Mouse (Mus musculus): ENCODE results near the gene Grtp1.

DNA sequence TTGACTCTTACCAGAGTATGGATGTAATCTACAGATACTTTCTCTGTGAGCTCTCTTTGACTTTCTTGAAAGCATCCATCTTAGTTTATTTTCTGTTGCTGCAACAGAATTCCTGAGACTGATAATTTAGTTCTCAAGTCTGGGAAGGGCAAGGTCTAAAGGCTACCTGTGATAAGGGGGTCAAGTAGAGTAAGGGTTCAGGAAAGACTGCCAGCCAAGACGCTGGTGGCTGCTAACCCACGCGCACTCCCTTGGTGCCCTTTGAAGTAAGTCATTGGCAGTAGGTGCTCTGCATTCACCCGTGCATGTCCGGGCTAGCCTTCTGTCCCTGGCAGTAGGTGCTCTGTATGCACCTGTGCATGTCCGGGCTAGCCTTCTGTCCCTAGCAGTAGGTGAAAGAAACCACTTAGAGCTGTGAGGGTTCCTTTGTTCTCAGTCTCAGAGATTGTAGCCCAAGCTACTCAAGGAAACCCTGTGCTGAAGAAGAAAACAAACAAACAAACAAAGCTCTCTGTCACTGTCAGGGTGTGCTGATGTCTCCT, 60.7 kb downstream of the Grtp1 start:
- no peak for TF ChIP-seq CTCF (IDR thresholded peaks at IDR 0.05; ENCODE audit: low read depth)
- no peak for TF ChIP-seq EP300 (IDR thresholded peaks at IDR 0.05; ENCODE audit: low read depth)

Measured in liver, postnatal 0 days (tissue).